Mouse (Mus musculus) A20 (cell line): ENCODE data around the gene Pde8b.

Source experiments
- DNase-seq: peaks from one replicate; pipeline ENCODE4 v3.0.0-alpha.2; 2011; ENCODE audit warnings: low read depth, low spot score

The Pde8b gene

GRCm38 (mm10) chr13:95249511-95250456 lies at the start of gene Pde8b:
TSS of gene Pde8b (minus strand) at chr13:95250336.
- DNase-seq: no peak

GRCm38 (mm10) chr13:95291983-95292382 lies 41.8 kb upstream of the Pde8b start:
- no peak for DNase-seq

GRCm38 (mm10) chr13:95288027-95288426 lies 37.9 kb upstream of the Pde8b start:
- DNase-seq: no peak

- DNase-seq: peak; percentile 63
Observed at GRCm38 (mm10) chr13:95286989-95287388, 36.9 kb upstream of the Pde8b start.

- DNase-seq: no peak
Observed at GRCm38 (mm10) chr13:95281740-95282673, 31.9 kb upstream of the Pde8b start.

GRCm38 (mm10) chr13:95278426-95279025 lies 28.4 kb upstream of the Pde8b start:
- no peak for DNase-seq

GRCm38 (mm10) chr13:95264691-95265090 lies 14.6 kb upstream of the Pde8b start:
- DNase-seq: no peak

GRCm38 (mm10) chr13:95260886-95261789 lies 11.0 kb upstream of the Pde8b start:
- DNase-seq: no peak

GRCm38 (mm10) chr13:95260391-95260790 lies 10.3 kb upstream of the Pde8b start:
- DNase-seq: no peak

GRCm38 (mm10) chr13:95257083-95257482 lies 6.9 kb upstream of the Pde8b start:
- no peak for DNase-seq

- no peak for DNase-seq
Observed at GRCm38 (mm10) chr13:95255083-95255482, 4.9 kb upstream of the Pde8b start.

- DNase-seq: no peak
Observed at GRCm38 (mm10) chr13:95243026-95243425, 7.1 kb downstream of the Pde8b start.

- no peak for DNase-seq
Observed at GRCm38 (mm10) chr13:95237488-95237887, 12.6 kb downstream of the Pde8b start.

- DNase-seq: no peak
Observed at GRCm38 (mm10) chr13:95235261-95235660, 14.9 kb downstream of the Pde8b start.

GRCm38 (mm10) chr13:95231366-95232138 lies 18.6 kb downstream of the Pde8b start:
- no peak for DNase-seq

GRCm38 (mm10) chr13:95230326-95230725 lies 19.8 kb downstream of the Pde8b start:
- DNase-seq: no peak

GRCm38 (mm10) chr13:95224491-95224890 lies 25.6 kb downstream of the Pde8b start:
- DNase-seq: no peak

GRCm38 (mm10) chr13:95223427-95223772 lies 26.7 kb downstream of the Pde8b start:
- no peak for DNase-seq

GRCm38 (mm10) chr13:95222569-95223426 lies 27.3 kb downstream of the Pde8b start:
- no peak for DNase-seq
